24 mouse cellular contexts compared by ENCODE assay signal in the genomic region with DNA sequence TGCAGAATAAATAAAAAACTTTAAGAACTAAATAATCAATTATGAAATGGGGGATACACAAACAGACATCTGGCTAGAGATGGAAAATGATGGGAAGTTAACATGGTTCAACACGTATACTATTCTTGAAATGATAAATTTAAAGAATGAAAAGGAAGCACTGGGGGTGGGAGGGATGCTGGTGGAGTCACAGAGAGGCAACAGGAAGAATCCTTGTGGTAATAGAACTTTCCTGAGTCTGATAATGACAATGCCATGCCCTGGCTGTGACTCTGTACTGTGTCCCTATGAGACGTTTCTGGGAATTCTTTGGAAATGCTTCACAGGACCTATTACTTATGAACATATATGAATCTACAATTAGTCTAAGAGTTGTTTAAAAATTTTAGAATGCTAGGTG.
A peak's percentile ranks its signal among the peaks of the same experiment; 100 is the strongest.
DNase-seq lines count a peak whose midpoint lies in the region; TF ChIP-seq lines count a peak whose summit lies in the region.
"Had no signal": no experiment of that assay in that cellular context is flagged by ENCODE, and none has a peak within 500 bp of the region (broad histone marks: within the 10 kb centered on the region; RNA-seq: fewer than 3 reads in every experiment).

No protein-coding gene starts in this region.

- H3K4me1 ChIP-seq in kidney, adult 2 months (ENCODE audit: control insufficient read depth, insufficient read depth, low read length) = no peaks in the 10 kb centered on the region
- peaks cover 10% of the 10 kb centered on the region for H3K4me1 ChIP-seq in lung, adult 2 months (ENCODE audit: control insufficient read depth, insufficient read depth, low read length)
- H3K4me1 ChIP-seq: forebrain, embryonic 10.5 days; forebrain, embryonic 13.5 days; heart, embryonic 13.5 days; hindbrain, embryonic 15.5 days had no signal

- DNase-seq in kidney, adult 2 months = peak; percentile 8
- no peak for DNase-seq in kidney, adult 8-10 months
- DNase-seq in lung, adult 18-20 months = peak; percentile 9 to 35
- no peak for DNase-seq in lung, adult 2 months
- DNase-seq in lung, postnatal 14 days = peak; percentile 24
- no peak for DNase-seq in gastrocnemius, postnatal 4 days (ENCODE audit: low spot score in 2 of 2)
- DNase-seq in right cerebral cortex, adult 2 months (ENCODE audit: low spot score in 2 of 2) = no peak
- DNase-seq: adrenal gland, postnatal 10 days; adrenal gland, postnatal 36 days; B cell, adult 2 months; cerebellum, adult 18-20 months; cerebellum, adult 9-10 months; cerebellum, postnatal 14 days; gastrocnemius, postnatal 10 days; gastrocnemius, postnatal 36 days; heart, adult 11 months; heart, postnatal 14 days; heart, postnatal 4 days had no signal

- TF ChIP-seq POLR2A in kidney, adult 2 months (IDR thresholded peaks at IDR 0.05; ENCODE audit: low read depth, low read length) = no peak
- no peak for TF ChIP-seq POLR2A in lung, adult 2 months (IDR thresholded peaks at IDR 0.05; ENCODE audit: borderline replicate concordance, extremely low read depth, low read depth, low read length)

- no peak for TF ChIP-seq CTCF in kidney, adult 2 months (conservative IDR thresholded peaks at IDR 0.05; ENCODE audit: insufficient read depth, insufficient read length, low read depth, low read length)
- no peak for TF ChIP-seq CTCF in lung, adult 2 months (IDR thresholded peaks at IDR 0.05; ENCODE audit: insufficient read depth, low read length)

- no peak overlapping the region for H3K4me3 ChIP-seq in kidney, adult 2 months (ENCODE audit: insufficient read depth, low read depth, low read length)
- H3K4me3 ChIP-seq in lung, adult 2 months (replicated peaks; ENCODE audit: extremely low read depth, low read depth, low read length) = no peak overlapping the region
- H3K4me3 ChIP-seq: forebrain, embryonic 10.5 days; forebrain, embryonic 13.5 days; heart, embryonic 13.5 days; hindbrain, embryonic 15.5 days had no signal

- no peaks in the 10 kb centered on the region for H3K36me3 ChIP-seq in kidney, adult 2 months (ENCODE audit: control insufficient read depth, insufficient read depth, low read length)
- H3K36me3 ChIP-seq: forebrain, embryonic 10.5 days; G1E; heart, embryonic 13.5 days; hindbrain, embryonic 15.5 days had no signal

- no peak overlapping the region for H3K27ac ChIP-seq in kidney, adult 2 months (ENCODE audit: insufficient read depth, low read depth, low read length)
- H3K27ac ChIP-seq: forebrain, embryonic 10.5 days; forebrain, embryonic 13.5 days; heart, embryonic 13.5 days; hindbrain, embryonic 15.5 days had no signal

- 66% methylated on average over 2 of the region's 2 CpGs for WGBS in kidney, adult 2 months
- WGBS in lung, adult 2 months = 55% methylated on average over 2 of the region's 2 CpGs

- H3K27me3 ChIP-seq in kidney, adult 2 months (replicated peaks; ENCODE audit: control insufficient read depth, insufficient read depth, low read length) = no peaks in the 10 kb centered on the region; the same call in 1 of the 2 replicates
- H3K27me3 ChIP-seq: forebrain, embryonic 13.5 days; heart, embryonic 13.5 days; hindbrain, embryonic 15.5 days; Patski had no signal

Comparison
In these comparisons a context has a peak if more than half of its experiments do, and no peak if none do; other contexts are left out.
1. DNase-seq: peak in kidney, adult 2 months (single experiment), lung, adult 18-20 months (2 of 2) and lung, postnatal 14 days (single experiment); none in kidney, adult 8-10 months (0 of 2), lung, adult 2 months (single experiment), gastrocnemius, postnatal 4 days (0 of 2) and right cerebral cortex, adult 2 months (0 of 2).